Mouse (Mus musculus) MEL (cell line): ENCODE data around the gene Zscan21. TPM values are rescaled to one million over a fixed set of nuclear protein-coding genes. Genes with fewer than 3 reads are reported as not detected.

ENCODE experiments used
- DNase-seq: peaks from one replicate; pipeline ENCODE4 v3.0.0; 2011; ENCODE audit warnings: low read depth, low spot score
- H3K27ac ChIP-seq: 2 replicates; pipeline ENCODE4 v1.5.1; 2012; ENCODE audit warnings: low read depth, mild to moderate bottlenecking, control low read depth, low read length, moderate library complexity; ENCODE audit not compliant: control insufficient read depth
- H3K27me3 ChIP-seq, 2 experiments: fragments of 150-350 bp in 1 of 2; sonication (generic) in 1 of 2; 2 replicates each; pipeline ENCODE4 v1.6.1; 2012; ENCODE audit warnings: low read length in 2 of 2, mild to moderate bottlenecking in 2 of 2, improper control_type of control experiment in 1 of 2, moderate library complexity in 1 of 2; ENCODE audit not compliant: insufficient read depth in 2 of 2, control insufficient read depth in 1 of 2
- H3K36me3 ChIP-seq, 2 experiments: 2 replicates each; pipeline ENCODE4 v1.6.1; 2012 to 2014; ENCODE audit warnings: low read length in 2 of 2, improper control_type of control experiment in 1 of 2, inconsistent platforms in 1 of 2, mild to moderate bottlenecking in 1 of 2; ENCODE audit not compliant: insufficient read depth in 2 of 2, control insufficient read depth in 1 of 2
- H3K4me1 ChIP-seq, 2 experiments: fragments of 150-350 bp in 1 of 2; sonication (generic) in 1 of 2; 2 replicates each; pipeline ENCODE4 v1.6.1; 2012; ENCODE audit warnings: low read length in 2 of 2, improper control_type of control experiment in 1 of 2, mild to moderate bottlenecking in 1 of 2; ENCODE audit not compliant: insufficient read depth in 2 of 2, control insufficient read depth in 1 of 2
- H3K4me3 ChIP-seq, 2 experiments: fragments of 150-350 bp in 1 of 2; sonication (generic) in 1 of 2; 2 replicates each; pipeline ENCODE4 v1.5.1; 2012; ENCODE audit warnings: low read depth in 2 of 2, low read length in 2 of 2, mild to moderate bottlenecking in 2 of 2, moderate library complexity in 2 of 2, control low read depth in 1 of 2, improper control_type of control experiment in 1 of 2; ENCODE audit not compliant: control insufficient read depth in 1 of 2, insufficient read depth in 1 of 2
- H3K79me2 ChIP-seq: 2 replicates; pipeline ENCODE4 v1.6.1; 2012; ENCODE audit warnings: mild to moderate bottlenecking, low read length, moderate library complexity; ENCODE audit not compliant: control insufficient read depth, poor library complexity, insufficient read depth
- H3K9ac ChIP-seq: 2 replicates; pipeline ENCODE4 v1.6.1; 2012; ENCODE audit warnings: low read depth, mild to moderate bottlenecking, control low read depth, low read length, moderate library complexity; ENCODE audit not compliant: control insufficient read depth, poor library complexity, severe bottlenecking
- H3K9me3 ChIP-seq: fragments of 150-350 bp; sonication (generic); replicated peaks from 2 replicates; pipeline ENCODE4 v1.6.1; 2012; ENCODE audit warnings: mild to moderate bottlenecking, low read length, improper control_type of control experiment, moderate library complexity; ENCODE audit not compliant: insufficient read depth
- CHD2 ChIP-seq: IDR thresholded peaks from 2 replicates; pipeline ENCODE4 v1.6.1; 2011; ENCODE audit warnings: low read length, improper control_type of control experiment
- CTCF ChIP-seq, 3 experiments: IDR thresholded peaks in 2 of 3; conservative IDR thresholded peaks in 1 of 3; 2 replicates each; pipeline ENCODE4 v1.5.1; 2011 to 2012; ENCODE audit warnings: low read length in 3 of 3, low read depth in 2 of 3, mild to moderate bottlenecking in 2 of 3, improper control_type of control experiment in 1 of 3, inconsistent platforms in 1 of 3, mixed read lengths in 1 of 3, moderate library complexity in 1 of 3; ENCODE audit not compliant: control insufficient read depth in 1 of 3, insufficient read depth in 1 of 3, poor library complexity in 1 of 3, severe bottlenecking in 1 of 3
- EP300 ChIP-seq, 2 experiments: IDR thresholded peaks; 2 replicates each; pipeline ENCODE4 v1.6.1; 2011; ENCODE audit warnings: improper control_type of control experiment in 2 of 2, low read length in 2 of 2, low read depth in 1 of 2, mild to moderate bottlenecking in 1 of 2
- ETS1 ChIP-seq: IDR thresholded peaks from 2 replicates; pipeline ENCODE4 v1.6.1; 2012; ENCODE audit warnings: low read depth, mild to moderate bottlenecking, inconsistent platforms, low read length, improper control_type of control experiment, moderate library complexity
- GATA1 ChIP-seq: IDR thresholded peaks from 2 replicates; pipeline ENCODE4 v1.6.1; 2011; ENCODE audit warnings: low read depth, low read length, improper control_type of control experiment
- KAT2A ChIP-seq: conservative IDR thresholded peaks from 2 replicates; pipeline ENCODE4 v1.6.1; 2012; ENCODE audit warnings: low read depth, low read length, improper control_type of control experiment, inconsistent platforms
- MAFK ChIP-seq: IDR thresholded peaks from 2 replicates; pipeline ENCODE4 v1.6.1; 2011; ENCODE audit warnings: low read depth, mild to moderate bottlenecking, low read length, improper control_type of control experiment, borderline replicate concordance
- MAX ChIP-seq: IDR thresholded peaks from 2 replicates; pipeline ENCODE4 v1.6.1; 2011; ENCODE audit warnings: low read length, improper control_type of control experiment
- MEF2A ChIP-seq: IDR thresholded peaks from 2 replicates; pipeline ENCODE4 v1.6.1; 2014; ENCODE audit warnings: low read depth, mild to moderate bottlenecking, inconsistent platforms, low read length, improper control_type of control experiment; ENCODE audit not compliant: poor library complexity, insufficient replicate concordance, severe bottlenecking; ENCODE audit errors: extremely low read depth
- MXI1 ChIP-seq: IDR thresholded peaks from 2 replicates; pipeline ENCODE4 v1.6.1; 2011; ENCODE audit warnings: mild to moderate bottlenecking, low read depth, low read length, improper control_type of control experiment
- MYB ChIP-seq: IDR thresholded peaks from 2 replicates; pipeline ENCODE4 v1.6.1; 2011; ENCODE audit warnings: mild to moderate bottlenecking, low read depth, low read length, improper control_type of control experiment
- NELFE ChIP-seq: IDR thresholded peaks from 2 replicates; pipeline ENCODE4 v1.6.1; 2011; ENCODE audit warnings: low read depth, low read length, improper control_type of control experiment
- NRF1 ChIP-seq: IDR thresholded peaks from 2 replicates; pipeline ENCODE4 v1.6.1; 2014; ENCODE audit warnings: low read depth, mild to moderate bottlenecking, inconsistent platforms, low read length, improper control_type of control experiment, moderate library complexity; ENCODE audit not compliant: poor library complexity, insufficient read depth, severe bottlenecking
- POLR2AphosphoS2 ChIP-seq: IDR thresholded peaks from 2 replicates; pipeline ENCODE4 v1.6.1; 2011; ENCODE audit warnings: low read length, improper control_type of control experiment
- POLR2AphosphoS5 ChIP-seq: IDR thresholded peaks from 2 replicates; pipeline ENCODE4 v1.6.1; 2012; ENCODE audit warnings: low read depth, borderline replicate concordance, mild to moderate bottlenecking, inconsistent platforms, low read length, moderate library complexity, mixed read lengths
- RCOR1 ChIP-seq: IDR thresholded peaks from 2 replicates; pipeline ENCODE4 v1.6.1; 2012; ENCODE audit warnings: low read depth, mild to moderate bottlenecking, inconsistent platforms, low read length, improper control_type of control experiment
- SIN3A ChIP-seq: IDR thresholded peaks from 2 replicates; pipeline ENCODE4 v1.6.1; 2012; ENCODE audit warnings: low read length, improper control_type of control experiment, inconsistent platforms
- TAL1 ChIP-seq: IDR thresholded peaks from 2 replicates; pipeline ENCODE4 v1.6.1; 2012; ENCODE audit warnings: mild to moderate bottlenecking, inconsistent platforms, low read length, moderate library complexity, mixed read lengths
- TBP ChIP-seq: IDR thresholded peaks from 2 replicates; pipeline ENCODE4 v1.8.0; 2011; ENCODE audit warnings: low read depth, low read length, improper control_type of control experiment
- TCF12 ChIP-seq: IDR thresholded peaks from 2 replicates; pipeline ENCODE4 v1.6.1; 2014; ENCODE audit warnings: low read depth, mild to moderate bottlenecking, inconsistent platforms, low read length, improper control_type of control experiment, moderate library complexity
- USF2 ChIP-seq, 2 experiments: IDR thresholded peaks; 2 replicates each; pipeline ENCODE4 v1.6.1; 2011 to 2012; ENCODE audit warnings: improper control_type of control experiment in 2 of 2, low read length in 2 of 2, borderline replicate concordance in 1 of 2, inconsistent platforms in 1 of 2, low read depth in 1 of 2, mild to moderate bottlenecking in 1 of 2; ENCODE audit not compliant: insufficient read depth in 1 of 2
- ZC3H11A ChIP-seq: IDR thresholded peaks from 2 replicates; pipeline ENCODE4 v1.6.1; 2012; ENCODE audit warnings: low read depth, mild to moderate bottlenecking, inconsistent platforms, low read length, improper control_type of control experiment
- ZMIZ1 ChIP-seq: IDR thresholded peaks from 2 replicates; pipeline ENCODE4 v1.6.1; 2012; ENCODE audit warnings: low read depth, mild to moderate bottlenecking, inconsistent platforms, low read length, improper control_type of control experiment, moderate library complexity
- ZNF384 ChIP-seq: IDR thresholded peaks from 2 replicates; pipeline ENCODE4 v1.6.1; 2012; ENCODE audit warnings: low read depth, mild to moderate bottlenecking, inconsistent platforms, low read length, improper control_type of control experiment
- polyA plus RNA-seq, 2 experiments: library from polyadenylated mRNA; stranded (reverse) in 1 of 2; unstranded in 1 of 2; fragments of >175 nt in 1 of 2; fragments of >200 nt in 1 of 2; gene quantifications; 2 replicates each; pipeline versions ENCODE4 v1.2.1 to v1.2.4; 2012; ENCODE audit warnings: low replicate concordance in 2 of 2, low read depth in 1 of 2; ENCODE audit not compliant: insufficient read length in 2 of 2, insufficient read depth in 1 of 2, missing spikeins in 1 of 2
- total RNA-seq: library from RNA; depleted of rRNA; stranded (reverse); fragments of 300-350 nt; gene quantifications from 2 replicates; pipeline ENCODE4 v1.2.3, GENCODE M21; 2012

Zscan21 gene
- total and polyA plus RNA-seq, 3 experiments = 9.0 to 10.5 TPM; not detected in 1

DNA sequence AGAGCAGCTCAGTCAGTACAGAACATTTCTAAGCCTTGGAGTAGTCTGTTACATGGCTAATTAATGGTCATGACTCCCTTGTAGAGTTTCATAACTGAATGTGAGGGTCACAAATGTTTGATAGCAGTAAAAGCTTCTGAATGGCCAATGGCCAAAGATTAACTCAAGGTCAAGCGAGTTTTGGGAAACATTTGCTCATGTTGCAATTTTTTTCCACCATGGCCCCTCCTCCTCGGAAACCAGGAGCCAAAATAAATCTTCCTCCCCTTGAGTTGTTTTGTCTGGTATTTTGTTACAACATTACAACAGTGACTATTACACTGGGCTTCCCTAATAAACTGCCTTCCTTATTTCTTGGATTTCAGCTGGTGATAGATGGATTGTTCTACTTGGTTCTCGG is 41.0 kb upstream of the Zscan21 start:
- no peak overlapping the region for H3K9ac ChIP-seq
- no peaks in the 10 kb centered on the region for H3K27me3 ChIP-seq
- no peak overlapping the region for H3K4me3 ChIP-seq
- no peaks in the 10 kb centered on the region for H3K4me1 ChIP-seq
- H3K36me3 ChIP-seq = no peaks in the 10 kb centered on the region
- no peaks in the 10 kb centered on the region for H3K9me3 ChIP-seq
- no peaks in the 10 kb centered on the region for H3K79me2 ChIP-seq
- TF ChIP-seq ZMIZ1 (no peak), SIN3A (no peak), NELFE (no peak), ETS1 (no peak), USF2 (IDR thresholded peaks at IDR 0.05; ENCODE audit: borderline replicate concordance in 1 of 2, insufficient read depth in 1 of 2, low read depth in 1 of 2, low read length in 2 of 2) (no peak), TAL1 (no peak), ZNF384 (no peak), POLR2AphosphoS2 (no peak), ZC3H11A (no peak), KAT2A (no peak), TCF12 (no peak), RCOR1 (no peak)
- no peak for DNase-seq
- no peak overlapping the region for H3K27ac ChIP-seq

DNA sequence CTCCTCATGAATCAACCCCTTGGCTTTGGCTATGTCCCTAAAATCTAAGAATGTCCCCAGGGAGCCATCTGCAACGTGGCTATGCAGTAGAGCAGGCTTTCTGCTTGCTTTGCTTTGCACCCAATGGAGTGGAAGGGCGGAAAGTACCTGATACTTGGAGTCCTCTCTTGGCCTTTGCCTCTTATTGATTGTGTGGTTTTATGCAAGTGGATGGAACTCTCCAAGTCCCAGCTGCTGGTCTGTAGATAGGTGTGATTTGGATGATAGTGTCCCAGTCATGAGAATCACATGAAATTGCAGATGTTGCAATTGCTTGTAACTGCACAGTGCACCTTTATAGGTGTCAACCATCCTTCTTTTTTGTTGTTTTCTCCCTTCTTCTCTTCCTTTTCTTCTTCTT is 40.6 kb upstream of the Zscan21 start:
- Histone ChIP-seq H3K79me2 (no peaks in the 10 kb centered on the region), H3K27ac (no peak overlapping the region), H3K27me3 (no peaks in the 10 kb centered on the region; a peak in 1 of 4 replicates), H3K9ac (no peak overlapping the region), H3K4me1 (no peaks in the 10 kb centered on the region), H3K36me3 (no peaks in the 10 kb centered on the region), H3K9me3 (no peaks in the 10 kb centered on the region), H3K4me3 (no peak overlapping the region)
- TF ChIP-seq MYB (no peak), SIN3A (no peak), NELFE (no peak), ZNF384 (no peak), POLR2AphosphoS2 (no peak), CTCF (IDR thresholded peaks at IDR 0.05 in 2 of 3, conservative IDR thresholded peaks at IDR 0.05 in 1 of 3; ENCODE audit: control insufficient read depth in 1 of 3, insufficient read depth in 1 of 3, low read depth in 2 of 3, low read length in 3 of 3, poor library complexity in 1 of 3, severe bottlenecking in 1 of 3) (no peak), USF2 (IDR thresholded peaks at IDR 0.05; ENCODE audit: borderline replicate concordance in 1 of 2, insufficient read depth in 1 of 2, low read depth in 1 of 2, low read length in 2 of 2) (no peak), GATA1 (no peak), TBP (no peak), MAFK (no peak), MXI1 (no peak), MAX (no peak), RCOR1 (no peak), ZMIZ1 (no peak), MEF2A (no peak), CHD2 (no peak), NRF1 (no peak), POLR2AphosphoS5 (no peak), ZC3H11A (no peak), EP300 (IDR thresholded peaks at IDR 0.05; ENCODE audit: low read depth in 1 of 2, low read length in 2 of 2) (no peak)
- DNase-seq = no peak
